Mouse (Mus musculus): ENCODE data around the gene Cdon. TPM values are rescaled to one million over a fixed set of nuclear protein-coding genes. Genes with fewer than 3 reads are reported as not detected.

Gene Cdon
- total RNA-seq, 1 experiment = 13.4 TPM

GRCm38 (mm10) chr9:35479456-35479855 lies 58.5 kb downstream of the Cdon start:
- in situ Hi-C loops (cut with MboI; ENCODE audit: low sequenced_read_pairs in 2 of 2, unreplicated experiment in 2 of 2) = no loop called here
- H3K9me3 ChIP-seq (ENCODE audit: control insufficient read depth, insufficient read depth, low read depth, low read length) = no peaks in the 10 kb centered on the region
- no peak overlapping the region for H3K27ac ChIP-seq (ENCODE audit: insufficient read depth, low read depth, low read length, poor library complexity, severe bottlenecking)
- H3K4me3 ChIP-seq (ENCODE audit: insufficient read depth in 1 of 2, low read depth in 1 of 2, low read length in 2 of 2, poor library complexity in 1 of 2, severe bottlenecking in 1 of 2) = no peak overlapping the region
- peaks cover 2% of the 10 kb centered on the region; the same call in 1 of the 2 replicates for H3K36me3 ChIP-seq (ENCODE audit: control insufficient read depth, insufficient read depth, low read length, poor library complexity, severe bottlenecking)
- H3K9ac ChIP-seq (ENCODE audit: insufficient read depth, low read depth, low read length, poor library complexity, severe bottlenecking) = no peak overlapping the region
- H3K4me1 ChIP-seq (ENCODE audit: control insufficient read depth in 2 of 2, insufficient read depth in 2 of 2, low read length in 2 of 2, poor library complexity in 1 of 2) = no peaks in the 10 kb centered on the region
- no peak for DNase-seq (ENCODE audit: low read depth, low spot score)
- no peak for TF ChIP-seq HCFC1 (IDR thresholded peaks at IDR 0.05; ENCODE audit: borderline replicate concordance, insufficient read depth, low read length)
- TF ChIP-seq ZC3H11A (IDR thresholded peaks at IDR 0.05; ENCODE audit: borderline replicate concordance, low read depth, low read length) = no peak
- no peak for TF ChIP-seq CHD2 (IDR thresholded peaks at IDR 0.05; ENCODE audit: low read depth, low read length)
- TF ChIP-seq MAFK (IDR thresholded peaks at IDR 0.05; ENCODE audit: insufficient read depth, low read depth, low read length) = no peak
- no peak for TF ChIP-seq ZNF384 (IDR thresholded peaks at IDR 0.05; ENCODE audit: low read depth, low read length)

- peaks cover 4% of the 10 kb centered on the region; the same call in 1 of the 2 replicates for H3K36me3 ChIP-seq (ENCODE audit: control insufficient read depth, insufficient read depth, low read length, poor library complexity, severe bottlenecking)
Measured at GRCm38 (mm10) chr9:35482014-35482898, 61.3 kb downstream of the Cdon start.

GRCm38 (mm10) chr9:35483949-35484348 lies 63.0 kb downstream of the Cdon start:
- TF ChIP-seq ZC3H11A (IDR thresholded peaks at IDR 0.05; ENCODE audit: borderline replicate concordance, low read depth, low read length) (no peak), CHD2 (IDR thresholded peaks at IDR 0.05; ENCODE audit: low read depth, low read length) (no peak), HCFC1 (IDR thresholded peaks at IDR 0.05; ENCODE audit: borderline replicate concordance, insufficient read depth, low read length) (no peak), ZNF384 (IDR thresholded peaks at IDR 0.05; ENCODE audit: low read depth, low read length) (no peak), MAFK (IDR thresholded peaks at IDR 0.05; ENCODE audit: insufficient read depth, low read depth, low read length) (no peak)
- no peak overlapping the region for H3K27ac ChIP-seq (ENCODE audit: insufficient read depth, low read depth, low read length, poor library complexity, severe bottlenecking)
- H3K36me3 ChIP-seq (ENCODE audit: control insufficient read depth, insufficient read depth, low read length, poor library complexity, severe bottlenecking) = peaks cover 4% of the 10 kb centered on the region; the same call in 1 of the 2 replicates
- no peaks in the 10 kb centered on the region for H3K9me3 ChIP-seq (ENCODE audit: control insufficient read depth, insufficient read depth, low read depth, low read length)
- in situ Hi-C loops (cut with MboI; ENCODE audit: low sequenced_read_pairs in 2 of 2, unreplicated experiment in 2 of 2) = no loop called here
- no peak for DNase-seq (ENCODE audit: low read depth, low spot score)
- H3K9ac ChIP-seq (ENCODE audit: insufficient read depth, low read depth, low read length, poor library complexity, severe bottlenecking) = no peak overlapping the region
- H3K4me1 ChIP-seq (ENCODE audit: control insufficient read depth in 2 of 2, insufficient read depth in 2 of 2, low read length in 2 of 2, poor library complexity in 1 of 2) = no peaks in the 10 kb centered on the region
- no peak overlapping the region for H3K4me3 ChIP-seq (ENCODE audit: insufficient read depth in 1 of 2, low read depth in 1 of 2, low read length in 2 of 2, poor library complexity in 1 of 2, severe bottlenecking in 1 of 2)

More at GRCm38 (mm10) chr9:35482014-35482898, 61.3 kb downstream of the Cdon start:
- no peak overlapping the region for H3K27ac ChIP-seq (ENCODE audit: insufficient read depth, low read depth, low read length, poor library complexity, severe bottlenecking)
- in situ Hi-C loops (cut with MboI; ENCODE audit: low sequenced_read_pairs in 2 of 2, unreplicated experiment in 2 of 2) = no loop called here
- no peak for DNase-seq (ENCODE audit: low read depth, low spot score)
- no peak overlapping the region for H3K9ac ChIP-seq (ENCODE audit: insufficient read depth, low read depth, low read length, poor library complexity, severe bottlenecking)
- no peaks in the 10 kb centered on the region for H3K9me3 ChIP-seq (ENCODE audit: control insufficient read depth, insufficient read depth, low read depth, low read length)
- no peaks in the 10 kb centered on the region for H3K4me1 ChIP-seq (ENCODE audit: control insufficient read depth in 2 of 2, insufficient read depth in 2 of 2, low read length in 2 of 2, poor library complexity in 1 of 2)
- no peak overlapping the region for H3K4me3 ChIP-seq (ENCODE audit: insufficient read depth in 1 of 2, low read depth in 1 of 2, low read length in 2 of 2, poor library complexity in 1 of 2, severe bottlenecking in 1 of 2)
- no peak for TF ChIP-seq ZNF384 (IDR thresholded peaks at IDR 0.05; ENCODE audit: low read depth, low read length)
- TF ChIP-seq HCFC1 (IDR thresholded peaks at IDR 0.05; ENCODE audit: borderline replicate concordance, insufficient read depth, low read length) = no peak
- no peak for TF ChIP-seq MAFK (IDR thresholded peaks at IDR 0.05; ENCODE audit: insufficient read depth, low read depth, low read length)
- TF ChIP-seq ZC3H11A (IDR thresholded peaks at IDR 0.05; ENCODE audit: borderline replicate concordance, low read depth, low read length) = no peak
- TF ChIP-seq CHD2 (IDR thresholded peaks at IDR 0.05; ENCODE audit: low read depth, low read length) = no peak

DNA sequence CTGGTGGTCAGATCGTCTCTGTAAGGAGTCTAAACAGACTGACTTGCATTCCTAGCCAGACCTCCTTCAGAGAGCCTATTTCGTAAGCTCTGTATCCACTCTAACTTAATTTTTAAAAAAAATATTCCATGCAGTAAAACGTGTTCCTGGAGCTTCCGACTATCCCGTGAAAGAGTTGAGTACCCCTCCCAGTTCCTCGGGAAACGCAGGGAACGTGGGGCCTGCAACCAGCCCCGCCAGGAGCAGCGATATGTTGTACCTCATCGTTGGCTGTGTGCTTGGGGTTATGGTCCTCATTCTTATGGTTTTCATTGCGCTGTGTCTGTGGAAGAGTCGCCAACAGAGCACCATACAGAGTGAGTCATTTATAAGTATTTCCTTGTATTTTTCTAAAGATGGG lies 65.7 kb downstream of the Cdon start:
- Histone ChIP-seq H3K36me3 (ENCODE audit: control insufficient read depth, insufficient read depth, low read length, poor library complexity, severe bottlenecking) (peaks cover 5% of the 10 kb centered on the region; the same call in 1 of the 2 replicates), H3K4me3 (ENCODE audit: insufficient read depth in 1 of 2, low read depth in 1 of 2, low read length in 2 of 2, poor library complexity in 1 of 2, severe bottlenecking in 1 of 2) (no peak overlapping the region), H3K9ac (ENCODE audit: insufficient read depth, low read depth, low read length, poor library complexity, severe bottlenecking) (no peak overlapping the region), H3K4me1 (ENCODE audit: control insufficient read depth in 2 of 2, insufficient read depth in 2 of 2, low read length in 2 of 2, poor library complexity in 1 of 2) (no peaks in the 10 kb centered on the region), H3K9me3 (ENCODE audit: control insufficient read depth, insufficient read depth, low read depth, low read length) (no peaks in the 10 kb centered on the region), H3K27ac (ENCODE audit: insufficient read depth, low read depth, low read length, poor library complexity, severe bottlenecking) (no peak overlapping the region)
- DNase-seq (ENCODE audit: low read depth, low spot score) = no peak
- TF ChIP-seq ZC3H11A (IDR thresholded peaks at IDR 0.05; ENCODE audit: borderline replicate concordance, low read depth, low read length) = no peak
- TF ChIP-seq CHD2 (IDR thresholded peaks at IDR 0.05; ENCODE audit: low read depth, low read length) = no peak
- TF ChIP-seq ZNF384 (IDR thresholded peaks at IDR 0.05; ENCODE audit: low read depth, low read length) = no peak
- TF ChIP-seq HCFC1 (IDR thresholded peaks at IDR 0.05; ENCODE audit: borderline replicate concordance, insufficient read depth, low read length) = no peak
- TF ChIP-seq MAFK (IDR thresholded peaks at IDR 0.05; ENCODE audit: insufficient read depth, low read depth, low read length) = no peak
- in situ Hi-C loops (cut with MboI; ENCODE audit: low sequenced_read_pairs in 2 of 2, unreplicated experiment in 2 of 2) = no loop called here

All from ES-E14 (cell line).